Mouse (Mus musculus) limb, embryonic 12.5 days (tissue): Measurements from ENCODE around the gene Oaf. TPM values are rescaled to one million over a fixed set of nuclear protein-coding genes. Genes with fewer than 3 reads are reported as not detected.

Experiments used
- ATAC-seq: fragments of 200-750 bp; cut with Nextera tagmentation; 2 replicates; pipeline ENCODE4 v1.8.0; 2017; ENCODE audit warnings: low read depth, moderate TSS enrichment; ENCODE audit not compliant: insufficient number of reproducible peaks, insufficient read depth, low FRiP score, low TSS enrichment
- H3K27ac ChIP-seq: fragments of 300-500 bp; sonication (generic); 2 replicates; pipeline ENCODE4 v1.5.1; 2016; ENCODE audit warnings: mild to moderate bottlenecking, moderate library complexity
- H3K27me3 ChIP-seq: fragments of 300-500 bp; sonication (generic); 2 replicates; pipeline ENCODE4 v1.6.1; 2016; ENCODE audit warnings: mild to moderate bottlenecking, moderate library complexity
- H3K36me3 ChIP-seq: fragments of 300-500 bp; sonication (generic); 2 replicates; pipeline ENCODE4 v1.6.1; 2016; ENCODE audit warnings: mild to moderate bottlenecking, moderate library complexity
- H3K4me1 ChIP-seq: fragments of 300-500 bp; sonication (generic); replicated peaks from 2 replicates; pipeline ENCODE4 v1.6.1; 2016
- H3K4me2 ChIP-seq: fragments of 300-500 bp; sonication (generic); 2 replicates; pipeline ENCODE4 v1.6.1; 2016; ENCODE audit warnings: mild to moderate bottlenecking, moderate library complexity
- H3K4me3 ChIP-seq: fragments of 300-500 bp; sonication (generic); replicated peaks from 2 replicates; pipeline ENCODE4 v1.5.1; 2016; ENCODE audit warnings: mild to moderate bottlenecking
- H3K9ac ChIP-seq: fragments of 300-500 bp; sonication (generic); replicated peaks from 2 replicates; pipeline ENCODE4 v1.6.1; 2016; ENCODE audit warnings: mild to moderate bottlenecking, moderate library complexity
- H3K9me3 ChIP-seq: fragments of 300-500 bp; sonication (generic); 2 replicates; pipeline ENCODE4 v1.6.1; 2016; ENCODE audit warnings: mild to moderate bottlenecking, moderate library complexity
- WGBS: fragments of 180-500 bp; shearing (Covaris S2); methylation state at CpG from one replicate; pipeline ENCODE4 v1.1.7; 2016; 5-methylcytosine and 5-hydroxymethylcytosine counted together
- polyA plus RNA-seq: library from polyadenylated mRNA; unstranded; fragments of >200 nt; fragmentation: Nextera tagmentation; extraction: Ambion mirVana; gene quantifications from 2 replicates; pipeline ENCODE4 v1.2.1, GENCODE M21; 2016

Gene Oaf
- polyA plus RNA-seq: 100 and 102 TPM in 2 replicates

DNA sequence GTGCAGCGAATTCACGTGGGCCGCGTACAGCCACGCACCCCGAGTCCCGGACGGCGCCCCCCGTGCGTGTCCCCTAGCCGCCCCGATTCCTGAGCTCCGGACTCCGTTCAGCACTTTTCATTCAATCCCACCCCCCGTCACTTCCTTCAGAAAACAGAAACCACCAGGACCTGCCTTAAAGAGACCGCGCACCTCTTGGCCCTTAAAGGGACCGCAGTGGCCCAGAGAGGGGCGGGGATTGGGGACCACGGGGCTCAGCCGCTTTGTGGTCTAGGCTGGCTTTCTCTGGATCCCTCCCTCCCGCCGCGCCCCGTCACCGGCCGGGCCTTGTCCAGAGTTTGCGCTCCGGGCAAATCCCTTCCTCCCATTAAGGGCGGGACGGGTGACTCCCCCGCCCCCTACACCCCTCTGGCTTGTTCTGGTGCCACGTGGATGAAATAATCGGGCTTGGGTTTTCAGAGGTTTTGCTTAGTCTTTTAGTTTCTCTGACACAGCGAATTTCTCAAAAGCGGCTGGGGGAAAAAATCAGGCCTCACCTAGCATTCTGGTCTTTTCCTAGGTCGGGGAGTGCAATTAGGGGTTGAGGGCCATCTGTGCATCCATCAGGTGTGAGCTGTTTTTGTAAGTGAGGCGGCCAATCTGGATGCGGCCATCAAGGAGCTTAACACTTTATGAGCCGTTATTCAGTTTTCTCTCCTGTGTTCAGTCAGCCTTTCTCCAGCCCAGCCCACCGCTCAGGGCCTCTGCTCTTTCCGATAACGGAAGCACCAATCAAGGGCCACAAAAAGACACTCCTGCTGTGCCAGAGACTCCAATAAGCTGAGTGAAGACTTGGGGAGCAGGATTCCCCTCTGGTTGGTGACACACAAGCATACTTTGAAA lies at the start of gene Oaf:
Gene Oaf (minus strand): TSS at position 200 of the 882 bp plus-strand sequence.
- H3K9me3 ChIP-seq: no peaks in the 10 kb centered on the region
- peaks cover 59% of the 10 kb centered on the region for H3K4me1 ChIP-seq
- H3K4me2 ChIP-seq: peak within 1 kb of the TSS; percentile 89
- H3K9ac ChIP-seq: peak within 1 kb of the TSS; percentile 89
- H3K27ac ChIP-seq: peak within 1 kb of the TSS; percentile 97
- under 1% methylated on average over 44 of the region's 44 CpGs for WGBS
- H3K36me3 ChIP-seq: peaks cover 24% of the 10 kb centered on the region
- H3K4me3 ChIP-seq: peak within 1 kb of the TSS; percentile 99
- ATAC-seq: peak; percentile 93
- H3K27me3 ChIP-seq: no peaks in the 10 kb centered on the region

DNA sequence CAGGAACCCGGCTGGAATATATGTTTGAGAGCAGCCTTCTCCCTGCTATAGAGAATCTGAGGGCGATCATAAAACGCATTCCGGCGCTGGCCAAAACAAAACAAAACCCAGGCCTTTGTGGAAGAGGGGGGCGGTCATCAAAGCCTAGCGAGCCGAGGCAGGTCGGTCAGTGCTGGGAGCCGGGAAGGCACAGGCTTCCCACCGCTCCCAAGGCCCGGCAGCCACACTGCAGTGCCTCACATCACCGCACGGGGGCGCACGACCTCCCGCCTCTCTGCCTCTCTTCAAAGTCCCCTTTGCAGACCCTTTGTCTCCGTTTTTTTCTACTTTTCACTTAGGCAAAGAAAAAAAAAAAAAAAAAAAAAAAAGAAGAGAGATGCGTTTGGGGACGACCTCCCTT lies 47.2 kb upstream of the Oaf start:
- peaks cover 14% of the 10 kb centered on the region; the same call in 1 of the 2 replicates for H3K4me1 ChIP-seq

DNA sequence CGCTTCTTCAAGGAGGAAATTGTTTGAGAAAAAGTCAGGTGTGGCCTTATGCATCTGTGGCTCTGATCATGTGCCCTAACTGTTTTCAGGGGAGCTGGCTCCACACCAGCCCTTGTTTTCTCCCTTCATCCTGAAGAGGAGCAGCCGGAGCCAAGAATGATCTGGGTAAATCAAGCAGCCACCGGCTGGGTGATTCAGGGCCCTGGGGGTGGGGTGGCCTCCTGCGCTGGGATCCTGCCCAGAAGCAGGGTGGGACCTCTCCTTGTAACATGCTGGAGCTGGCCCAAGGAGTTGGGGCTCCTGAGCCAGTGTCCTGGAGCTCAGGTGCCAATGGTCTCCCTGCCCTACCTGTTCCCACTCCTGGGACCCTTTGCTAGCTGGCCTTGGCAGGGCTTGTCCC lies 45.6 kb upstream of the Oaf start:
- Histone ChIP-seq H3K9ac (no peak overlapping the region), H3K9me3 (no peaks in the 10 kb centered on the region), H3K27ac (no peak overlapping the region), H3K4me2 (no peak overlapping the region), H3K36me3 (no peaks in the 10 kb centered on the region), H3K4me1 (peaks cover 24% of the 10 kb centered on the region), H3K27me3 (peaks cover 6% of the 10 kb centered on the region), H3K4me3 (no peak overlapping the region)
- ATAC-seq: no peak
- whole genome bisulfite sequencing: 85% methylated on average over 4 of the region's 4 CpGs

More for the DNA sequence above, 47.2 kb upstream of the Oaf start:
- peak overlapping the region; percentile 55 for H3K4me2 ChIP-seq
- peaks cover 6% of the 10 kb centered on the region for H3K27me3 ChIP-seq
- peak overlapping the region; percentile 21; the same call in 1 of the 2 replicates for H3K4me3 ChIP-seq
- peak overlapping the region; percentile 41; the same call in 1 of the 2 replicates for H3K27ac ChIP-seq
- under 1% methylated on average over 20 of the region's 20 CpGs for WGBS
- H3K9me3 ChIP-seq: no peaks in the 10 kb centered on the region
- 0 out of 2 replicates have a peak overlapping the region, but pooled peaks have one; percentile 27 for H3K9ac ChIP-seq
- H3K36me3 ChIP-seq: no peaks in the 10 kb centered on the region
- ATAC-seq: 0 out of 2 replicates have a peak, but pooled peaks have one; percentile 33

DNA sequence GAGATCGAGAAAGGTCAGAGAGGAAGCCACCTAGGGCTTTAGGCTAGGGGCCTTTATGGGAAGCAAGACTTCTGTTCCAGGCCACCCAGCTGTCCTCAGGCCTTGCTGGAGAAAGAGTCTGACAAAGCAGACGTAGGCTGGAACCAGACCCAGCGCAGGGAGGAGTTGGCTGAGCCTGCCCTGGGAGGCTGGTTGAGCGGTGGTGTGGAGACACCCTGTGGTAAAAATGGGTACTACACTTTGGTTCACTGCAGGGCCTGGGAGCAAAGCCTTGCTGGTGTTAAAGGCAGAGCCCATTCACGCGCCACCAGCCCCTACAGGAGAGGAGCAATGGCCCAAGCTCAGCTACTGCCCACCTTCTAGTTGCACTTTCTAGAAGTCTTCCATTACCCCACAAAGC lies 44.6 kb upstream of the Oaf start:
- H3K9me3 ChIP-seq: no peaks in the 10 kb centered on the region
- H3K27me3 ChIP-seq: peaks cover 6% of the 10 kb centered on the region
- ATAC-seq: peak; percentile 81
- no peak overlapping the region for H3K27ac ChIP-seq
- peaks cover 24% of the 10 kb centered on the region for H3K4me1 ChIP-seq
- H3K9ac ChIP-seq: no peak overlapping the region
- WGBS: 6% methylated on average over 6 of the region's 6 CpGs
- no peak overlapping the region for H3K4me2 ChIP-seq
- H3K36me3 ChIP-seq: no peaks in the 10 kb centered on the region
- H3K4me3 ChIP-seq: no peak overlapping the region

DNA sequence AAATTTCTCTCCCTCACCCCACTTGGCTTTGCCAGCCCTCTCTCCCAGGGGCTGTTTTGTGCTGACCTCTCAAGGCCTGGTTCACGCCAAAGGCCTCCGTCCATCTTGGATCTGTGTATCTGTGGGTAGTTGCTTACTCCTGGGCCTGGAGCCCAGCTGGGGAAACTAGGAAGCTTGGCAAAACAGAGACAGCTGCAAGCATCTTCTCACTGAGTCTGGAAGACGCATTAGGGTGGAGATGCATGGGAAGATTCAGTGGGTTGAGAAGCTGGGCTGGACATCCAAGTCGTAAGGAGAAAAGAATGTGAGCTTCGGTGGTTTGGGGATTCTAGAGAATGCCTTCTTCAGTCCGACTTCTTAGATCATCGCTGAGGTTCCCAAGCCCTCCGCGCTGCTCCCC lies 34.0 kb upstream of the Oaf start:
- 82% methylated on average over 9 of the region's 9 CpGs for WGBS
- Histone ChIP-seq H3K27ac (no peak overlapping the region), H3K9me3 (no peaks in the 10 kb centered on the region), H3K36me3 (no peaks in the 10 kb centered on the region), H3K9ac (no peak overlapping the region), H3K4me2 (no peak overlapping the region), H3K4me3 (no peak overlapping the region), H3K27me3 (peaks cover 26% of the 10 kb centered on the region), H3K4me1 (peaks cover 39% of the 10 kb centered on the region)
- no peak for ATAC-seq

DNA sequence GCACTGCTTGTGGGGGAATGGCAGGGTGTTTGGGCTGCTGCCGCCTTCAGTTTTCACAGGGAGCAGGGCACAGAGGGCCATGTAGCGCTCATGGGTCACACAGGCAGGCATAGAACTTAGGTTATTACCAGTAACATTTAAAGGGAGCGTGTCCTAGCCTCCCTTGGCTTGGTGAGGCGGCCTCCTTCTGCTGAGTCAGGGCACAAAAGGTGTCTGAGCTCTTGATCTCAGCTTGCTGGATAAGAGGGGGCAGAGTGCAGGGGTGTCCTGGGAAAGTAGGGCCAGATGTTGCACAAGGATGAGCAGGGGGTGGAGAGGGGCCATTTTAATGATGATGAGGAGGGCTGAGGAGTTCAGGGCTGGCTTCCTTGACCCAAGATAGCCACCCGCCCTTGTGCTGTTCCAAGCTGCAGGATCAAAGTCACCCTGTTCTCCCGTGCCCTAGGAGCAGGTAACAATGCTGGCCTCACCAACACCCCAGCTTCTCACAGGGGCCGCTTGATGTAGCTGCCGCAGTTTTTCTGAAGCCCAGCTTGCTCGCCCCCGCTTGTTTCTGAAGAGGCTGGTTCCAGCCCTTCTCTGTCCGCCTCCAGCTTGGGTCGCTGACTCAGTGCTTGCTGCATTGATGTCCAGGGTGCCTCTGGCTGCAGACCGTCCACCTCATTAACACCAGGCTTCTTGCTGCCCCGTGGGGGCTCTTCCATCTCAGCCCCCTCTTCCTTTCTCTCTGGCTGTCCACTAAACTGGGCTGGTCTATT lies 32.2 kb upstream of the Oaf start:
- Histone ChIP-seq H3K9me3 (peaks cover 3% of the 10 kb centered on the region; the same call in 1 of the 2 replicates), H3K4me3 (no peak overlapping the region), H3K36me3 (no peaks in the 10 kb centered on the region), H3K9ac (no peak overlapping the region), H3K27ac (no peak overlapping the region), H3K4me1 (peaks cover 40% of the 10 kb centered on the region), H3K4me2 (no peak overlapping the region), H3K27me3 (peaks cover 26% of the 10 kb centered on the region)
- ATAC-seq: no peak
- 41% methylated on average over 14 of the region's 14 CpGs for WGBS

DNA sequence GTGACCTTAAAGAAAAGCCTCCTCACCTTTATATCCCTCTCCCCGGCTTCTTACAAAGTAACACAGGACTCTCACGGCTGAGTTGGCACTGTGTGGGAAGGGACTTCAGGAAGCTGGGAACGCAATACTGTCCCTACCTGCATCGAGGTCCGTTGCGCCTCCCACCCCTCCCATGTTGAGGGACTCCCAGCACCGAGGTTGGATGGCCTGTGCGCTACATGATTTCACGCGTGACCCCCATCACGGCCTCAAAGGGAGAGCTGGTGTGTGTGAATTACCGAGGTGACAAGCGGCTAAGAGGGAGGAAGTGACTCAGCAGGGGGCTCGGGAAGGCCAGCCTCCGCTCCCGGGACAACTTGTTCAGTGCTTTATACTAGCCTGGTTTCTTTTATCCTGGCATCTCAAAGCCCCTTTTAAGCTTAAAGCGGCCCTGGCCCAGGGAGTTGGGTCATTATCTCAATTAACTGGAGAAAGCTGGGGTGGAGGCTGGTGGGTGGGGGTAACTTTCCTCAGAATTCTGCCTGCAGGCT lies 31.1 kb upstream of the Oaf start:
- H3K27ac ChIP-seq: 0 out of 2 replicates have a peak overlapping the region, but pooled peaks have one; percentile 20
- H3K27me3 ChIP-seq: peaks cover 26% of the 10 kb centered on the region
- peak overlapping the region; percentile 12 for H3K4me3 ChIP-seq
- H3K4me1 ChIP-seq: peaks cover 41% of the 10 kb centered on the region
- WGBS: 1% methylated on average over 17 of the region's 17 CpGs
- no peaks in the 10 kb centered on the region for H3K36me3 ChIP-seq
- no peak for ATAC-seq
- H3K9me3 ChIP-seq: peaks cover 3% of the 10 kb centered on the region; the same call in 1 of the 2 replicates
- peak overlapping the region; percentile 48 for H3K4me2 ChIP-seq
- H3K9ac ChIP-seq: peak overlapping the region; percentile 38; the same call in 1 of the 2 replicates

DNA sequence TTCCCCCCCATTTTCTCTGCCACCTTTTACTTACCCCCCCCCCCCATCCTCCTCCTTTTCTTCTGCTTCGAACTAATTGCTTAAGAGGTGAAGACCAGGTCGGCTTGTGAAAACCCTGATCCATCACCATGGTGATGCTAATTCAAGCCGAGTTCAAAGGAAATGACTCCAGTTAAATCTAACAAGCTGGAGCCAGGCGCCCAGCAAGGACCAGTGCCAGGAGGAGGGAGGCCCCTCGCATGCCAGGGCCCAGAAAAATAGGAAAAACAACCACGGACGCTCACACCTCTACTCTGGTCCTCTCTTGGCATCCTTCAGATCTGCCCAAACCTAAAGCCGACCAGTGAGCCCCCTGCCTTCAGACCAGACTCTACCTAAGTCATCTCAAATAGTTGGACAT lies 29.5 kb upstream of the Oaf start:
- H3K4me1 ChIP-seq: peaks cover 56% of the 10 kb centered on the region
- no peak overlapping the region for H3K9ac ChIP-seq
- no peaks in the 10 kb centered on the region for H3K36me3 ChIP-seq
- peak overlapping the region; percentile 60 for H3K27ac ChIP-seq
- H3K9me3 ChIP-seq: peaks cover 3% of the 10 kb centered on the region; the same call in 1 of the 2 replicates
- H3K4me3 ChIP-seq: no peak overlapping the region
- H3K4me2 ChIP-seq: no peak overlapping the region
- WGBS: 5% methylated on average over 8 of the region's 8 CpGs
- peaks cover 26% of the 10 kb centered on the region for H3K27me3 ChIP-seq
- ATAC-seq: no peak; the same call in 1 of the 2 replicates

DNA sequence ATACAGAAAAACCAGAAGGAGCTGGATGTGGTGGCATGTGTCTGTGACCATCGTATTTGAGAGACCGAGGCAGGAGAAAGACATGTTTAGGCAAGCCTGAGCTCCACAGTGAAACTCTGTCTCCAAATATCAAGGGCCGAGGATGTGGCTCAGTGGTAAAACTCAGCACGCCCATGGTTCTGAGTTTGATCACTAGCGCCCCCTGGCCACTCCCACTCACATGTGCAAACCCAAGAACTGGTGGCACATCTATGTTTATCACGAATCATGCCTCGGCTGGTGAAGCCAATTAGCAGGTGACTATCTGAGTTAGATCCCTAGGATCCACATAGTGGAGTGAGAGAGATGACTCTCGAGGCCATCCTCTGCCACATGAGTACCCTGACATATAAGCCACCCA lies 27.6 kb upstream of the Oaf start:
- Histone ChIP-seq H3K36me3 (no peaks in the 10 kb centered on the region), H3K27ac (no peak overlapping the region), H3K9ac (no peak overlapping the region), H3K4me2 (no peak overlapping the region), H3K4me1 (peaks cover 69% of the 10 kb centered on the region), H3K4me3 (no peak overlapping the region), H3K27me3 (peaks cover 23% of the 10 kb centered on the region), H3K9me3 (peaks cover 3% of the 10 kb centered on the region; the same call in 1 of the 2 replicates)
- ATAC-seq: no peak
- WGBS: 78% methylated on average over 8 of the region's 8 CpGs

DNA sequence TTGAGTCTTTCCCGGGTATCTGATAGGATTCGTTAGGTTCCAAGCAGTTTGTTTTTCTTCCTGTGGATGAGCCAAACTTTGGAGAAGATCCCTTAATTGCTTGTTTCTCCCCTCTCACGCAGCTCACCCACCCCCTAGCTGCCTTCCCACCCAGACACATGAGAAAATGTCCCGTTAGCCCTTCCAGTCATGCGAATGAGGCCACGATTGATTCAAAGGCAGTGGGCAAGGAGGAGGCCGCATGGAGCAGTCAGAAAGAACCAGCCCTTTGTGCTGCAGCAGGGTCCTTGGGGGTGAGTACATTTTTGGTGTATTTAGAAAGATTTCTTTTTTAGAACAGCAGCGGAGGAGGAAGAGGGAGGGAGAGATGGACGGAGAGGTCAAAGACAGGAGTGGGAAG lies 25.5 kb upstream of the Oaf start:
- Histone ChIP-seq H3K4me3 (no peak overlapping the region), H3K9me3 (peaks cover 3% of the 10 kb centered on the region; the same call in 1 of the 2 replicates), H3K27ac (peak overlapping the region; percentile 66), H3K4me1 (peaks cover 68% of the 10 kb centered on the region), H3K9ac (no peak overlapping the region), H3K27me3 (peaks cover 5% of the 10 kb centered on the region; the same call in 1 of the 2 replicates), H3K4me2 (no peak overlapping the region), H3K36me3 (no peaks in the 10 kb centered on the region)
- 64% methylated on average over 9 of the region's 9 CpGs for WGBS
- ATAC-seq: no peak
